In genomic region chr7:98841802-98842201, GRCm38 (mm10) we compare ENCODE assay signal across 15 mouse cellular contexts. TPM values are rescaled to one million over a fixed set of nuclear protein-coding genes. Genes with fewer than 3 reads are reported as not detected.
DNase-seq lines count a peak whose midpoint lies in the region; ATAC-seq lines count a peak whose summit lies in the region.
"Had no signal": no experiment of that assay in that cellular context is flagged by ENCODE, and none has a peak within 500 bp of the region (broad histone marks: within the 10 kb centered on the region; RNA-seq: fewer than 3 reads in every experiment).

No protein-coding gene starts in this region.

- H3K27me3 ChIP-seq in kidney, embryonic 16.5 days (ENCODE audit: insufficient read depth, low read length): peaks cover 36% of the 10 kb centered on the region
- H3K27me3 ChIP-seq in embryonic facial prominence, embryonic 10.5 days (replicated peaks; ENCODE audit: low read depth, poor library complexity, severe bottlenecking): peaks cover 98% of the 10 kb centered on the region
- H3K27me3 ChIP-seq in forebrain, embryonic 14.5 days (replicated peaks; ENCODE audit: control insufficient read depth, insufficient read depth, low read length): peaks cover 48% of the 10 kb centered on the region

- H3K4me2 ChIP-seq in kidney, embryonic 16.5 days (replicated peaks; ENCODE audit: low read depth, low read length): peak overlapping the region; percentile 97; the same call in 1 of the 2 replicates
- no peak overlapping the region for H3K4me2 ChIP-seq in forebrain, embryonic 14.5 days (ENCODE audit: low read length)
- H3K4me2 ChIP-seq: forebrain, embryonic 15.5 days had no signal

- H3K4me1 ChIP-seq in kidney, embryonic 16.5 days (ENCODE audit: insufficient read depth, low read length): peaks cover 50% of the 10 kb centered on the region
- H3K4me1 ChIP-seq in embryonic facial prominence, embryonic 10.5 days: peaks cover 92% of the 10 kb centered on the region
- no peaks in the 10 kb centered on the region for H3K4me1 ChIP-seq in forebrain, embryonic 14.5 days (ENCODE audit: control insufficient read depth, insufficient read depth, low read length)

- 80% methylated on average over 3 of the region's 3 CpGs for WGBS in kidney, embryonic 16.5 days
- 39% methylated on average over 3 of the region's 3 CpGs for WGBS in embryonic facial prominence, embryonic 10.5 days
- 27% methylated on average over 3 of the region's 3 CpGs for WGBS in forebrain, embryonic 14.5 days

- H3K9ac ChIP-seq in kidney, embryonic 16.5 days (replicated peaks; ENCODE audit: low read length): no peak overlapping the region
- H3K9ac ChIP-seq in forebrain, embryonic 14.5 days (ENCODE audit: low read length): no peak overlapping the region
- H3K9ac ChIP-seq: forebrain, embryonic 15.5 days; liver, embryonic 14.5 days had no signal

- no peak overlapping the region for H3K4me3 ChIP-seq in kidney, embryonic 16.5 days (ENCODE audit: low read length)
- no peak overlapping the region for H3K4me3 ChIP-seq in embryonic facial prominence, embryonic 10.5 days
- H3K4me3 ChIP-seq in forebrain, embryonic 14.5 days (ENCODE audit: low read depth, low read length): no peak overlapping the region
- H3K4me3 ChIP-seq: forebrain, embryonic 15.5 days; left cerebral cortex, adult 2 months had no signal

- H3K27ac ChIP-seq in kidney, embryonic 16.5 days (ENCODE audit: low read length): no peak overlapping the region
- peak overlapping the region; percentile 40; the same call in 1 of the 2 replicates for H3K27ac ChIP-seq in embryonic facial prominence, embryonic 10.5 days (replicated peaks)
- H3K27ac ChIP-seq in forebrain, embryonic 14.5 days (ENCODE audit: low read depth, low read length): no peak overlapping the region
- H3K27ac ChIP-seq: forebrain, embryonic 15.5 days; left cerebral cortex, adult 2 months; liver, embryonic 14.5 days had no signal

- no peaks in the 10 kb centered on the region for H3K36me3 ChIP-seq in kidney, embryonic 16.5 days (ENCODE audit: insufficient read depth, low read length)
- H3K36me3 ChIP-seq in embryonic facial prominence, embryonic 10.5 days (replicated peaks): no peaks in the 10 kb centered on the region
- no peaks in the 10 kb centered on the region for H3K36me3 ChIP-seq in forebrain, embryonic 14.5 days (ENCODE audit: control insufficient read depth, insufficient read depth, low read length)
- H3K36me3 ChIP-seq: forebrain, embryonic 15.5 days had no signal

- no peaks in the 10 kb centered on the region for H3K9me3 ChIP-seq in kidney, embryonic 16.5 days (ENCODE audit: low read length)
- H3K9me3 ChIP-seq in embryonic facial prominence, embryonic 10.5 days: no peaks in the 10 kb centered on the region
- no peaks in the 10 kb centered on the region for H3K9me3 ChIP-seq in forebrain, embryonic 14.5 days (replicated peaks; ENCODE audit: control insufficient read depth, low read length)
- H3K9me3 ChIP-seq: forebrain, embryonic 15.5 days had no signal

- DNase-seq in kidney, postnatal 25 days: no peak
- peak; percentile 26 for DNase-seq in MN1 (ENCODE audit: low spot score)
- DNase-seq in embryonic facial prominence, embryonic 10.5 days (ENCODE audit: low spot score): peak; percentile 51
- DNase-seq in lung, postnatal 25 days (ENCODE audit: low spot score): peak; percentile 47
- no peak for DNase-seq in cerebellum, adult 9-10 months
- no peak for DNase-seq in cerebellum, postnatal 14 days
- DNase-seq in forebrain, embryonic 14.5 days (ENCODE audit: low spot score): no peak
- DNase-seq: kidney, adult 18-20 months; spleen, adult 18-20 months had no signal

- no peak for ATAC-seq in kidney, embryonic 16.5 days (ENCODE audit: low FRiP score, low TSS enrichment)
- no peak for ATAC-seq in forebrain, embryonic 14.5 days
- ATAC-seq: forebrain, embryonic 15.5 days; midbrain, embryonic 16.5 days; Patski had no signal

RNA-seq across cellular contexts. Expression of gene Wnt11, which starts 6.9 kb away (rescaled TPM):
- polyA plus RNA-seq in kidney, embryonic 16.5 days (2015; fragmentation: Nextera tagmentation; extraction: Ambion mirVana): 32.4 and 33.3 TPM in 2 replicates
- 2.0 TPM in 2 replicates for polyA plus RNA-seq in embryonic facial prominence, embryonic 10.5 days (2016; fragmentation: Nextera tagmentation; extraction: Ambion mirVana)
- polyA plus RNA-seq in forebrain, embryonic 14.5 days (2014; fragmentation: Nextera tagmentation; extraction: Ambion mirVana): 0.26 and 0.50 TPM in 2 replicates

Comparison
In these comparisons a context has a peak if more than half of its experiments do, and no peak if none do; other contexts are left out.
1. DNase-seq: peak in MN1 (single experiment), embryonic facial prominence, embryonic 10.5 days (single experiment) and lung, postnatal 25 days (single experiment); none in kidney, postnatal 25 days (0 of 2), cerebellum, adult 9-10 months (single experiment), cerebellum, postnatal 14 days (0 of 2) and forebrain, embryonic 14.5 days (single experiment).
2. RNA of gene Wnt11, which starts 6.9 kb away (polyA plus RNA-seq): 32.4 to 33.3 TPM in kidney, embryonic 16.5 days; 2.0 TPM in embryonic facial prominence, embryonic 10.5 days and 0.26 to 0.50 TPM in forebrain, embryonic 14.5 days; every median in the first group is over 10 times any median in the second.